Mouse (Mus musculus) thymus, postnatal 10 days (tissue): ENCODE measurements at regions not wholly inside any gene's neighbourhood (a gene's known extent, or its start where the extent isn't known, plus 50 kb on each side); places are given as distances from the start of the nearest gene placed in this dataset.

ENCODE experiments used
- DNase-seq, 2 experiments: peaks; one replicate each; pipeline ENCODE4 v3.0.0; 2021; ENCODE audit warnings: low spot score in 2 of 2

GRCm38 (mm10) chr8:8485252-8485651 is 175.8 kb downstream of the Efnb2 start:
- no peak for DNase-seq

GRCm38 (mm10) chr8:8484546-8484945 is 176.5 kb downstream of the Efnb2 start:
- no peak for DNase-seq

GRCm38 (mm10) chr8:8482707-8483480 is 178.1 kb downstream of the Efnb2 start:
- DNase-seq, result no peak

- DNase-seq, result no peak
These were observed 183.6 kb downstream of the Efnb2 start for GRCm38 (mm10) chr8:8477456-8477855.

- DNase-seq, result no peak
These were observed 192.5 kb downstream of the Efnb2 start for GRCm38 (mm10) chr8:8468552-8468951.

- no peak for DNase-seq
These were observed 194.4 kb downstream of the Efnb2 start for GRCm38 (mm10) chr8:8466526-8467244.

- DNase-seq, result no peak
These were observed 198.6 kb downstream of the Efnb2 start for GRCm38 (mm10) chr8:8462455-8462854.

- DNase-seq, result no peak
These were observed 203.5 kb downstream of the Efnb2 start for GRCm38 (mm10) chr8:8457536-8457935.

- no peak for DNase-seq
These were observed 207.1 kb downstream of the Efnb2 start for GRCm38 (mm10) chr8:8453944-8454343.

- DNase-seq, result no peak
These were observed 208.8 kb downstream of the Efnb2 start for GRCm38 (mm10) chr8:8452226-8452625.

- DNase-seq, result no peak
These were observed 212.1 kb downstream of the Efnb2 start for GRCm38 (mm10) chr8:8448911-8449310.

- no peak for DNase-seq
These were observed 219.5 kb downstream of the Efnb2 start for GRCm38 (mm10) chr8:8441568-8441967.

GRCm38 (mm10) chr8:8440903-8441302 is 220.1 kb downstream of the Efnb2 start:
- no peak for DNase-seq

- DNase-seq, result no peak
These were observed 234.8 kb downstream of the Efnb2 start for GRCm38 (mm10) chr8:8426201-8426600.

GRCm38 (mm10) chr8:8423443-8423842 is 237.6 kb downstream of the Efnb2 start:
- no peak for DNase-seq

- no peak for DNase-seq
These were observed 239.3 kb downstream of the Efnb2 start for GRCm38 (mm10) chr8:8421713-8422112.

- DNase-seq, result no peak
These were observed 241.4 kb downstream of the Efnb2 start for GRCm38 (mm10) chr8:8419360-8420330.

GRCm38 (mm10) chr8:8418929-8419328 is 242.1 kb downstream of the Efnb2 start:
- no peak for DNase-seq

- no peak for DNase-seq
These were observed 242.5 kb downstream of the Efnb2 start for GRCm38 (mm10) chr8:8418525-8418924.

GRCm38 (mm10) chr8:8416092-8416701 is 244.8 kb downstream of the Efnb2 start:
- DNase-seq, result no peak

GRCm38 (mm10) chr8:8407357-8407756 is 253.7 kb downstream of the Efnb2 start:
- no peak for DNase-seq

- DNase-seq, result no peak
These were observed 257.6 kb downstream of the Efnb2 start for GRCm38 (mm10) chr8:8403410-8403809.
